Mouse (Mus musculus) embryonic facial prominence, embryonic 10.5 days (tissue): ENCODE measurements around the gene Plpp3. TPM values are rescaled to one million over a fixed set of nuclear protein-coding genes. Genes with fewer than 3 reads are reported as not detected.

Experiments used
- DNase-seq: peaks from one replicate; pipeline ENCODE4 v3.0.0-alpha.2; 2017; ENCODE audit warnings: low spot score
- H3K27ac ChIP-seq: fragments of 300-500 bp; sonication (generic); replicated peaks from 2 replicates; pipeline ENCODE4 v1.5.1; 2016; ENCODE audit warnings: mild to moderate bottlenecking
- H3K27me3 ChIP-seq: fragments of 300-500 bp; sonication (generic); replicated peaks from 2 replicates; pipeline ENCODE4 v1.6.1; 2016; ENCODE audit warnings: low read depth, mild to moderate bottlenecking; ENCODE audit not compliant: poor library complexity, severe bottlenecking
- H3K36me3 ChIP-seq: fragments of 300-500 bp; sonication (generic); replicated peaks from 2 replicates; pipeline ENCODE4 v1.6.1; 2016; ENCODE audit warnings: mild to moderate bottlenecking, moderate library complexity
- H3K4me1 ChIP-seq: fragments of 300-500 bp; sonication (generic); 2 replicates; pipeline ENCODE4 v1.6.1; 2016
- H3K4me3 ChIP-seq: fragments of 300-500 bp; sonication (generic); 2 replicates; pipeline ENCODE4 v1.5.1; 2016; ENCODE audit warnings: mild to moderate bottlenecking, moderate library complexity
- H3K9me3 ChIP-seq: fragments of 300-500 bp; sonication (generic); 2 replicates; pipeline ENCODE4 v1.6.1; 2016; ENCODE audit warnings: mild to moderate bottlenecking
- WGBS: fragments of 180-500 bp; shearing (Covaris S2); methylation state at CpG from one replicate; pipeline ENCODE4 v1.1.7; 2016; 5-methylcytosine and 5-hydroxymethylcytosine counted together
- polyA plus RNA-seq: library from polyadenylated mRNA; unstranded; fragments of >200 nt; fragmentation: Nextera tagmentation; extraction: Ambion mirVana; gene quantifications from 2 replicates; pipeline ENCODE4 v1.2.1, GENCODE M21; 2016

Gene Plpp3
- polyA plus RNA-seq, 1 experiment from 2014 or later = 77.1 TPM

- Histone ChIP-seq H3K36me3 (no peaks in the 10 kb centered on the region), H3K4me3 (no peak overlapping the region), H3K27ac (no peak overlapping the region), H3K4me1 (peaks cover 4% of the 10 kb centered on the region; the same call in 1 of the 2 replicates), H3K27me3 (no peaks in the 10 kb centered on the region), H3K9me3 (no peaks in the 10 kb centered on the region)
- WGBS = 72% methylated on average over 7 of the region's 7 CpGs
- DNase-seq = no peak
These were observed 27.9 kb upstream of the Plpp3 start for GRCm38 (mm10) chr4:105129212-105129611.

- no peaks in the 10 kb centered on the region for H3K9me3 ChIP-seq
- peaks cover 4% of the 10 kb centered on the region; the same call in 1 of the 2 replicates for H3K4me1 ChIP-seq
- no peak for DNase-seq
- 74% methylated on average over 9 of the region's 9 CpGs for WGBS
- no peak overlapping the region for H3K27ac ChIP-seq
- H3K36me3 ChIP-seq = no peaks in the 10 kb centered on the region
- no peak overlapping the region for H3K4me3 ChIP-seq
- no peaks in the 10 kb centered on the region for H3K27me3 ChIP-seq
These were observed 25.3 kb upstream of the Plpp3 start for GRCm38 (mm10) chr4:105131756-105132314.

- Histone ChIP-seq H3K4me1 (peaks cover 4% of the 10 kb centered on the region; the same call in 1 of the 2 replicates), H3K9me3 (no peaks in the 10 kb centered on the region), H3K4me3 (no peak overlapping the region), H3K27me3 (no peaks in the 10 kb centered on the region), H3K27ac (no peak overlapping the region), H3K36me3 (no peaks in the 10 kb centered on the region)
- WGBS = 76% methylated on average over 4 of the region's 4 CpGs
- no peak for DNase-seq
These were observed 23.6 kb upstream of the Plpp3 start for GRCm38 (mm10) chr4:105133350-105134050.

- H3K27me3 ChIP-seq = 0 out of 2 replicates have a peak, but pooled peaks cover under 1% of the 10 kb centered on the region
- H3K4me1 ChIP-seq = peaks cover 6% of the 10 kb centered on the region; the same call in 1 of the 2 replicates
- DNase-seq = no peak
- H3K4me3 ChIP-seq = no peak overlapping the region
- H3K36me3 ChIP-seq = no peaks in the 10 kb centered on the region
- H3K9me3 ChIP-seq = no peaks in the 10 kb centered on the region
- H3K27ac ChIP-seq = no peak overlapping the region
- 92% methylated on average over 7 of the region's 7 CpGs for WGBS
These were observed 7.7 kb upstream of the Plpp3 start for GRCm38 (mm10) chr4:105149492-105149891.

- H3K27ac ChIP-seq = peak overlapping the region; percentile 61
- WGBS = 33% methylated on average over 14 of the region's 14 CpGs
- peak; percentile 75 for DNase-seq
- no peaks in the 10 kb centered on the region for H3K36me3 ChIP-seq
- H3K4me1 ChIP-seq = peaks cover 12% of the 10 kb centered on the region
- peaks cover 6% of the 10 kb centered on the region; the same call in 1 of the 2 replicates for H3K27me3 ChIP-seq
- H3K9me3 ChIP-seq = no peaks in the 10 kb centered on the region
- no peak overlapping the region for H3K4me3 ChIP-seq
These were observed 5.0 kb upstream of the Plpp3 start for GRCm38 (mm10) chr4:105151911-105152690.

GRCm38 (mm10) chr4:105153227-105153626 lies 3.9 kb upstream of the Plpp3 start:
- Histone ChIP-seq H3K27ac (no peak overlapping the region), H3K27me3 (peaks cover 6% of the 10 kb centered on the region; the same call in 1 of the 2 replicates), H3K9me3 (no peaks in the 10 kb centered on the region), H3K4me1 (peaks cover 12% of the 10 kb centered on the region), H3K4me3 (no peak overlapping the region), H3K36me3 (no peaks in the 10 kb centered on the region)
- no peak for DNase-seq
- WGBS = 83% methylated on average over 3 of the region's 3 CpGs

- Histone ChIP-seq H3K9me3 (no peaks in the 10 kb centered on the region), H3K36me3 (peaks cover 11% of the 10 kb centered on the region), H3K27me3 (peaks cover 6% of the 10 kb centered on the region; the same call in 1 of the 2 replicates), H3K4me1 (peaks cover 36% of the 10 kb centered on the region), H3K27ac (peak overlapping the region; percentile 97), H3K4me3 (peak overlapping the region; percentile 95; the same call in 1 of the 2 replicates)
- WGBS = 80% methylated on average over 7 of the region's 7 CpGs
- DNase-seq = no peak
These were observed 866 bp upstream of the Plpp3 start for GRCm38 (mm10) chr4:105156281-105156680.

- peaks cover 42% of the 10 kb centered on the region for H3K4me1 ChIP-seq
- WGBS = 2% methylated on average over 4 of the region's 4 CpGs
- peak overlapping the region; percentile 95 for H3K4me3 ChIP-seq
- H3K27ac ChIP-seq = peak overlapping the region; percentile 97
- no peaks in the 10 kb centered on the region for H3K9me3 ChIP-seq
- no peak for DNase-seq
- H3K36me3 ChIP-seq = peaks cover 17% of the 10 kb centered on the region
- peaks cover 6% of the 10 kb centered on the region; the same call in 1 of the 2 replicates for H3K27me3 ChIP-seq
These were observed 232 bp upstream of the Plpp3 start for GRCm38 (mm10) chr4:105156955-105157275.

- H3K36me3 ChIP-seq = peaks cover 29% of the 10 kb centered on the region
- peak overlapping the region; percentile 95 for H3K4me3 ChIP-seq
- peaks cover 6% of the 10 kb centered on the region; the same call in 1 of the 2 replicates for H3K27me3 ChIP-seq
- H3K4me1 ChIP-seq = peaks cover 49% of the 10 kb centered on the region
- WGBS = under 1% methylated on average over 26 of the region's 26 CpGs
- no peaks in the 10 kb centered on the region for H3K9me3 ChIP-seq
- peak overlapping the region; percentile 97 for H3K27ac ChIP-seq
- DNase-seq = peak; percentile 84
These were observed 1.0 kb downstream of the Plpp3 start for GRCm38 (mm10) chr4:105158169-105158555.

- peaks cover 6% of the 10 kb centered on the region; the same call in 1 of the 2 replicates for H3K27me3 ChIP-seq
- peak overlapping the region; percentile 97 for H3K27ac ChIP-seq
- H3K9me3 ChIP-seq = no peaks in the 10 kb centered on the region
- H3K4me1 ChIP-seq = peaks cover 56% of the 10 kb centered on the region
- peak; percentile 45 for DNase-seq
- WGBS = 1% methylated on average over 18 of the region's 18 CpGs
- peaks cover 33% of the 10 kb centered on the region for H3K36me3 ChIP-seq
- peak overlapping the region; percentile 95 for H3K4me3 ChIP-seq
These were observed 1.7 kb downstream of the Plpp3 start for GRCm38 (mm10) chr4:105158651-105159530.

- 23% methylated on average over 6 of the region's 6 CpGs for WGBS
- Histone ChIP-seq H3K27ac (peak overlapping the region; percentile 97), H3K4me1 (peaks cover 61% of the 10 kb centered on the region), H3K27me3 (peaks cover 6% of the 10 kb centered on the region; the same call in 1 of the 2 replicates), H3K9me3 (no peaks in the 10 kb centered on the region), H3K4me3 (peak overlapping the region; percentile 95), H3K36me3 (peaks cover 35% of the 10 kb centered on the region)
- no peak for DNase-seq
These were observed 2.4 kb downstream of the Plpp3 start for GRCm38 (mm10) chr4:105159531-105159870.

GRCm38 (mm10) chr4:105160470-105160869 lies 3.3 kb downstream of the Plpp3 start:
- 78% methylated on average over 6 of the region's 6 CpGs for WGBS
- no peak overlapping the region for H3K27ac ChIP-seq
- DNase-seq = no peak
- peaks cover 68% of the 10 kb centered on the region for H3K4me1 ChIP-seq
- peak overlapping the region; percentile 95 for H3K4me3 ChIP-seq
- H3K27me3 ChIP-seq = no peaks in the 10 kb centered on the region
- peaks cover 45% of the 10 kb centered on the region for H3K36me3 ChIP-seq
- H3K9me3 ChIP-seq = no peaks in the 10 kb centered on the region
